Mouse (Mus musculus) lung, adult 2 months (tissue): Measurements from ENCODE around the gene Psma2.

Source experiments
- CTCF ChIP-seq: fragments of 200-500 bp; IDR thresholded peaks from 2 replicates; pipeline ENCODE4 v1.5.1; 2011; ENCODE audit warnings: mild to moderate bottlenecking, low read length, control low read depth; ENCODE audit not compliant: insufficient read depth
- POLR2A ChIP-seq: fragments of 200-500 bp; IDR thresholded peaks from 2 replicates; pipeline ENCODE4 v1.6.1; 2011; ENCODE audit warnings: low read depth, mild to moderate bottlenecking, control low read depth, low read length, borderline replicate concordance; ENCODE audit errors: extremely low read depth

DNA sequence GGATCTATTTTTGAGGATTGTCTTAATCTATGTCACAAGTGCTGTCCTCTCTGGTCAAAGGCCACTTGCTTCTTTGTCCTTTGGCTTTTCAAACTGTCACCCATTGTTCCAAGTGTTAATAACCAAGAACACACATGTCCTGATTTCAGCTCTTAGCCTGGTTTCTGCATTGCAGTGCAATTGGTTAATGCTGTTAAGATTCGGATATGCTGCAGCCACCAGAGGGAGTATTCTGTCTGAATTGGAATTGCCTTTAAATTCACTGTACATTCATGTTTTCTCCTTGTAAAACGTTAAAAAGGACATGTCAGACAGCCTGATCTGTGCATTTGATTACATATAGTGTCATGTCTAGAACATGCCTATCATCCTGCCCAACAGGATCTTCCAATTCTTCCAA lies 57.3 kb downstream of the Psma2 start:
- TF ChIP-seq CTCF (no peak), POLR2A (no peak)
